Mouse (Mus musculus): ENCODE data around the gene Lca5l.

The Lca5l gene

DNA sequence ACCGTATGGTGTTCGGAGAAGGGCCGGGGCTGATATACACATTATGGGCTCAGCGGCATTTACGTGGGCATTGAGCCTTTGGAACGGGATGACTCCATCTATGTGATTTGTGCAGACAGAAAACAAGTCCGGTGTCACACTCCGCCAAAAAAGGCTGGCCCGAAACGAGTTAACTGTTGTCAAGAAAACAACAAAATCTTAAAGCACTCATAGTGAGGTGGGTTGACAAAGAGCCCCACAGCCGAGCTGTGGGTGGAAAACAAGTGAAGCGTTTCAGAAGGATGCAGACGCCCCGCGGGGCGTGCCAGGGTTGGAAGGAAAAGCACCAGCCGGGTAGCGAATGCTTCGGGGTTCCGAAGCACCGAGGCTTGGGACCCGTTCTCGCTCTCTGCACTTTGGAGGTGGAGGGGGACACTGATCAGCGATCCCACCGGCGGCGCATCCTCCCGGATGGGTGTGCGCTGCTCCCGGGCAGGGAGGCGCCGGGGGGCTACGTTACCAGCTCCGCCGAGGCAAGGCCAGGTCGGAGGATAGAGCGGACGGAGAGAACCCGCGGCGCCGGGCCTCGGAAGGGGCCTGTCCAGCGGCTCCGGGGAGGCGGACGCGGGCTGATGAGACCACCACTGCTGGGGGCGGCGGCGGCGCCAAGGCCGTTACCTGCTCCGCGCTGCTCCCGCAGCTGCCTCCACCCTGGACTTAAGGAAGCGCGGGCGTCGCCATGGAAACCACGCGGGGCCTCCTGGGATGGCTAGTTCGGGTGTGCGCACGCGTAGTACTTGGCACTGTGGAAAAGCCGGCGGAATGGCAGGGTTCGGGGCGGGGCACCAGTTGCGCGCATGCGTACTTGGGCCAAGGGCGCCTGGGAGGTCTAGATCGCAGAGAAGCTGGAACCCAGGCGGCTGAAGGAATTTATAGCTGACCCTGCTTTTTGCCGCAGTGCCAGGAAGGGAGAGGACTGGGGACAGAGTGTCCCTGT, at the start of gene Lca5l:
Gene Lca5l (minus strand): TSS at position 741 of the 976 bp plus-strand sequence.
- peak; percentile 78 to 93 for DNase-seq (ENCODE audit: low spot score in 2 of 2)

DNA sequence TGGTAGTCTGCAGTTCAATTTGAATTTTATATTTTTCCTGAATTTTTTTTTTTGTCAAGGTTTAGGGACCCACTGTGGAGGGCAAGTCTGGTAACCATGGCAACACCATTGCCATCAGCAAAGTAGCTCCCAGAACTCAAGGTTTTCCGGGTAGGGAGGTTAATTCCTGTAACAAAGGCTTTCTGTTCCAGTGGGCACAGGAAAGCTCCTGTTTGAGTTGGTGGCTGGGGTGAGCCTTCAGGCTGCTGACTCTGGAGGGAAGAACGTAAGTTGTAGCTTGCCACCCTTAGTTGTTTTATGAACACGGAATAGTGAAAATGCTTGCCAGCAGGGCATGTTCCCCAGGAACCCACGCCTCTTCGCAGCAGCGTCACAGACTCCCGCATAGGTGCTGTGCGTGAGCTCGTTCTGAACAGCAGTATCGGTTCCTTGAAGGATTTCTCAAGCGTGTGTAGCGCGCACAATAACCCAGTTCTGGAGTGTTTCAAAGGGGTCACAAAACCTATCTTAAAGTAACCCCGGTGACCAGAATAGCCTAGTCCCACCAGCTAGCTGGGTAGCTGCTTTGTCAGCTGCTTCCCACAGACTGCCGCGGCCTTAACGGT, 43.4 kb upstream of the Lca5l start, which contains the start of gene B3galt5:
Gene B3galt5 (plus strand): TSS at position 436 of the 605 bp plus-strand sequence.
- DNase-seq (ENCODE audit: low spot score in 2 of 2), result no peak

DNA sequence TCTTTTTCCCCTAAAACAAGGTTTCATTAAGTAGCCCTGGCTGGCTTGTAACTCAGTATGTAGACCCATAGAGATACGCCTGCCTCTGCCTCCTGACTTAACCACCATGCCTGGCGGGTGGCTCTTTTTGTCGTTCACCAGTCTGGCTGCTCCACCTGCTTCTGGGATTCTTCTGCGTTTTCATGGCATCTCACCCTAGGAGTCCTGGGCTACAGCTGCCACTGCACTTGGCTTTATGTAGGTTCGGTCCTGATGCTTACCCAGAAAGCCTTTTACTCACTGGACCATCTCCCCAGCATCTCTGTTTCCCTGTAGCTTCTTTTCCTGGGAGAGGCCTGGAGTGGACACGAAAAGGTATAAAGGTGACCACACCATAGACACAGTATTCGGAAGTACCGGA, 41.9 kb upstream of the Lca5l start:
- DNase-seq (ENCODE audit: low spot score in 2 of 2), result no peak

DNA sequence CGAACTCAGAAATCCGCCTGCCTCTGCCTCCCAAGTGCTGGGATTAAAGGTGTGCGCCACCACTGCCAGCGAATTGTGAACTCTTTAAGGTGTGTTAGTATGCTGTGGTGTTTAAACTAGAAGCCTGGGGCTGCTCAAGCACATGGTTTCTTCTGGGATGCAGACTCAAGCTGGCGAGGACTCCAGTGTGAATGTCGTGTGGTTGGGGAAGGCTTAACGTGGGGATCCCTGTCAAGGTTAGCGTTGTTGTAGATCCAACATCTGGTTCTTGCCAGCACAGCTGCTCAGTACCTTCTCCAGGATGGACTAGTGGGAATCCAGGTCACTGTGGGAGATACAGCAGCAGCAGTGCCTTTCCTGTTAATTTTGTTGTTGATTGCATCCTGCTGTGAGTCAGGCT, 39.9 kb upstream of the Lca5l start:
- DNase-seq (ENCODE audit: low spot score in 2 of 2), result no peak

DNA sequence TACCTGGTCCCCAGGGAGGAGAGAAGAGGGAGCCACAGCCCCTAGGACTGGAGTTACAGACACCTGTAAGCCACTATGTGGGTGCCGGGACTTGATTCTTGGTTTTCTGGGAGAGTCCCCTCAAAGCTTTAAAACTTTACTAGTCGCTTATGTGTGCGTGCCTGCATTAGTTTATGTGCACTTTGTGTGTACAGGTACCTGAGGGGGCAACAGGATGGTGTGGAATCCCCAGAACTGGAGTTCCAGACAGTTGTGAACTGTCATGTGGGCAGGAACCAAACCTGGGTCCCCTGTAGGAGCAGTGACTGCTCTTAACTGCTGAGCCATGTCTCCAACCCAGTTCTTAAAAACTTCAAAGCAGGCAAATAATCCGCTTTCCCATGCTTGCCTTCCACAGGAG, 39.2 kb upstream of the Lca5l start:
- no peak for DNase-seq (ENCODE audit: low spot score in 2 of 2)

DNA sequence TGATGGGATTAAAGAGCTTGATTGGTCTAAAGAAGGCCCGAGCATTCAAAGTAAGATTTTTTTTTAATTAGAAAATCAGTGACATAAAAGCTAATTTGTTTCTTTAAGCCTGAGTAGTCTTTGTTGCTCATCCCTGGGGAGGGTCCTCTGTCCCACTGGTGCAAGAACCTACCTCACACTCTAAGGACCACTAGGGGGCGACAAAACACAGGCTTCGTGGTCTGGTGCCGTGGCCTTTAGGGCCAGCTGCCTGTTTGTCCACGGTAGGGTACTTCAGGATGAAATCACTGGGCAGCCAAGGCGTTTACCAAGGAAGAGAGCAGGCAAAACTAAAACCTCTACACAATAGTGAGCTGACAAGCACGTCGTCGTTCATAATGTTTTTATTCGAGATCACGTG, 38.3 kb upstream of the Lca5l start:
- peak; percentile 24 to 69 for DNase-seq (ENCODE audit: low spot score in 2 of 2)

DNA sequence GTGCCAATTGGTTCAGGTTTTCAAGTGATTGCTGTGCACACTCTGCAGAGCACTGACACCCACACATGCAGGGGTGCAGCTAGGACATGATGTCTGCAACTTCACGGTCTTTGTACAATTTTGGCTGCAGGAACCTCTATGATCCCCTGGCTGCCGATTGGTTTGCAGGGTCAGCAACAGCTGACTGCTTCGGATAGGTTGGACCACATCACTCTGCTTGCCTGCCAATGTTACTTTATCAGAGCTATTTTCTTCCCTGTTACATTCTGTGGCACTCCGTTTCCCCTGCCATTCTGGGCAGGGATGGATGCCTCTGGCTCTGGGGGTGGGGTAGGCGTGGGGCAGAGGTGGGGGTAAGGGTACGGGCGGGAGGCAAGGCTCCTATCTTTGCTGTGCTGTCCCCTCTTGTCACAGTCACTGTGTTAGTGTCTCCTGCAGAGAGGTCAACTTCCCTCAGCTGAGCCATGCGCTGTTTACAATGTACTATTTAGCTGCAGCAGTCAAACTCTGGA, 37.0 kb upstream of the Lca5l start:
- DNase-seq (ENCODE audit: low spot score in 2 of 2), result no peak

DNA sequence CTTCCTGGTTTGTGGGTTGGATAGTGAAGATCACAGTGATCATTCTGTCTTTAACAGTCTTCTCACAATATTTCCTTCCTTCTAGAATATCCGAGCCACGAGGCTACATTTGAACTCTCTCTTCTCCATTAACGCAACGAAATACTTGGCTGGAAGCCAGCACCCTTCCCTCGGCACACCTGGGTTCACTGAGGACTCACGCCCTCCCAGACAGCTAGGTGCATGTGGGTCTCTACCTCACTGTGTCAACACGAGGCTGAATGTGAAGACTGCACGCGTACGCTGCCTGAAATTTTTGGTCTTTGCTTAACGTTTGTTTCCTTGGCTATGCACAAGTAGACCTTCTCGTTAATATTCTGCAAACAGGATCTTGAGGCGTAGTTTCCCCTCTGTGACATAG, 36.4 kb upstream of the Lca5l start:
- DNase-seq (ENCODE audit: low spot score in 2 of 2), result no peak

DNA sequence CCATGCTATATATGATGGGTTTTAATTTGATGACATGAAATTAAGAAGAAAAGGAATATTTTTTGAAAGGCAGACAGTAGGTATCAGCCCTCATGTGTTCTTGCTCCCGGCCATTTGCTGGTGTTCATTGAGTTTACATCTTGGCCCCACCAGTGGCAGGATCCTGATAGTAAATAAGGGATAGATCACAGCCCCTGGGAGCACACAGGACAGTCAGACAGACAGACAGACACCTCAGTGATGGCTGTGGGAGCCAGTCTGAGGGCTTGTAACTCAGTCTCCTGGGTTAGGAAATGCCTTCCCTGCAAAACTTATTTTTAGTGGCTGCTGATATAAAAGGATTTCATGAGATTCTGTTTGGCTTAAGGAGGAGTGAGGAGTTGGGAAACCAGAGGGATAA, 30.4 kb upstream of the Lca5l start:
- DNase-seq (ENCODE audit: low spot score in 2 of 2), result no peak

DNA sequence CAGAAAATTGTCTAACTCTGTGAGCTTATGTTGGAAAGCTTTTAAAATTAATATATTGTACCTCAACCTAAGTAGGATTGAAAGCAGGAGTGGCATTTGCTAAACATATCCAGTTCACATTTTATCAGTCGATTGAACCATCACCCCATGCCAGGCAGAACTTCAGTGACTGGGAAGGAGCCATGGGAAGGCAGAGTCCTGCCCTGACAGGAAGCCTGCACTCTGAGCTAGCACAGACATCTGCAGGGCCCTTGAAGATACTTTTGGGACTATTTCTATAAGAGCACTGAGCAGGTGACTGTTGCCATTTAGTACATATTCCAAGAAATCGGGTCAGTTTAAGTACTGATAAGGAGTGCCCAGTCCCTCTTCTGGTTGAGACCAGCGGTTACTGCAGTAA, 29.9 kb upstream of the Lca5l start:
- DNase-seq (ENCODE audit: low spot score in 2 of 2), result no peak

DNA sequence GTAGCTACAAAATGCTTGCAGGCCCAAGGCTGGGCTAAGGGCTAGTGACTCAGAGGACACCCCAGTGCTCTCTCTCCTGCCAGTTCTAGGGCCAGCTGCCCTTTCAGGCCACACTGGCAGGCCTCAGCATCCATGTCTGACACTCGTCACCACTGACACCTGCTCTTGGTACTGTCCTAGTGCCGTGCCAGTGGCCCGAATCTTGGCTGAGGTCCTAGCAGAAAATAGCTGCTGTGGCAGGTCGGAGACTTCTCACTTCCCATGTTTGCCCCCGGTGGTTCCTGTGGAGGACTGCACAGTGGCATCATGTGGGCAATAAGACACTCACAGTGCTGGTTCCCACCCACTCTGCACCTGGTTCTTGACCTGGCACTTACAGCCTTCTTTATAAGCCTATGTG, 29.4 kb upstream of the Lca5l start:
- no peak for DNase-seq (ENCODE audit: low spot score in 2 of 2)

DNA sequence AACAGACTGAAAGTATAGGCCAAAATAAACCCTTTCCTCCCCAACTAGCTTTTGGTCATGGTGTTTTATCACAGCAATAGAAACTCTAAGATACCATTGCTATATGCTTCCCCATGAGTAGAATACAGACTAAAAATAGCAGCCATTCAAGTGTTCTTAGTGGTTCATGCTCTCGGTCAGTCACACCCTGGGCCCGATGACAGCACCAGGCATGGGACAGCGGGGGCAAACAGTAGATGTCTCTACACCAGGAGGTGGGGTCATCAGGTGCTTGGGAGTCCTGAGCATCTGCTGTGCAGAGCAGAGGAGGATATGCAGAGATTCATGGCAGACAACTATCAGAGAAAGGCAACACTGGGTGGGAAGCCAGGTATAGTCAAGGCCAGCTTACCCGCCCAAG, 21.0 kb upstream of the Lca5l start:
- no peak for DNase-seq (ENCODE audit: low spot score in 2 of 2)

DNA sequence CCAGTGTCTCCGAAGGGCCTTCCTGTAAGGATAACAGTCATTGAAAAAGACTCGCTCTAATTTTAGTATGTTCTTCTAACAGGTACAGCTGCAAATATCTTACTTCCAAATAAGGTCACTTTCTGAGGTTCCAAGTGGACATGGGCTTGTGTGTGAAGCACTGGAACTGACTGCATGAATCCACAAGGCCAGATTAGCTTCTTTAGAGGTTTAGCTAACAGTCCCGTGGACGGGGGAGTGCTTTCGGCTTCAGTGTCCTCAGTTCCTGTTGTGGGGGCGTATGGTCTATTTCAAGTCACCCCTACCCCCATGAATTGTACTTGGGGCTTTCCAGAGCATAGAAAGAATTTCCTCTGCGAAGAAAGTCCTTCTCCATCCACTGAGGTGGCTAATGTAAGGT, 18.8 kb upstream of the Lca5l start:
- DNase-seq (ENCODE audit: low spot score in 2 of 2), result no peak

DNA sequence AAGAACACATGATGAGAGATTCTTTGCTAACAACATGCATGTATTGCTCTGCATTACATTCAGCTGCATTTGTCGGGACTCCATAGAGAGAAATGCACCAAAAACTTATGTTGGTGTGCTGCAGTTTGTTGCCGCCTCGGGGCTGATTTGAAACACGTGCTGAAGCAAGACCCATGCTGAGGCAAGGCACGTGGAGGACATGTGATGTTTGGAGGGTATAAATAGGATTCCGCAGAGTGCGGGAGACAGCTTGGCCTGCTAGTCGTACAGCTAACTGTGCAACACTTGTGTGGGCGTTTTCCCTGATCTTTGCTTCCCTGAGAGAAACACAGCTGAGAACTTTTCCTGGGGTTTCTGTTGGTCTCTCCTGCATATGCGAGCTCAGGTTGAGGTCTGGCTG, 17.7 kb upstream of the Lca5l start:
- no peak for DNase-seq (ENCODE audit: low spot score in 2 of 2)

DNA sequence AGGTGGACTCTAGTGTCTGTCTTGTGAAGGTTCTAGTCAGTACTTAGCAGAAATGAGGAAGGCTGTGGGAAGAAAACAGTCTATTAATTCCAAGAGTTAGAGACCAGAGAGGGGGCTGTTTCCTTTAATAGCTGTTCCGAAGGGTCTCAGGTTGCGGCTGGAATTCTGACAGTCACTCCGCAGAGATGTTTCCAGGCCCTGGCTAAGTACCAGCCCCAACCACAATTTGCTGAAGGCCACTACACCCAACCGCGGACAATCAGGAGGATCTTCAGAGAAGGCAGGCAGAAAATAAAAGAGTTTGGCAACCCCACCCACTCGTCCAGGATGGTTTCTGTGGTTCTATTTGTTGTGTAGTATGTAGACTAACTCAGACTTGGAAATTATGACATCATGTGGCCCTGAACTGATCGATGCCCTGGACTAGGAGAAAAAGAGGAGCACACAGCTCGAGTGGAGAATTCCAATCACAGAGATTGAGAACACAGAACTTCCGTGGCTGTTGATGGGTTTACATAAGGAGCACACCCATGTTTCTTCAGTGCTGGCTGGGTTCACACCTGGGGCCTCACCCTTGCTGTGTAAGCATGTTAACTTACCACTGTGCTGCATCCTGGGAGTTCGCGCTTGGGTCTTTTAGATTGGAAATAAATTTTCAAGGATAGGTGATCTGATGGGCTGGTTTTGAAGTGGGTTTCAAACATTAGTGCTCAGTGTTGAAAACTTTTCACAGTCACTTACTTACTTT, 9.6 kb upstream of the Lca5l start:
- no peak for DNase-seq (ENCODE audit: low spot score in 2 of 2)

DNA sequence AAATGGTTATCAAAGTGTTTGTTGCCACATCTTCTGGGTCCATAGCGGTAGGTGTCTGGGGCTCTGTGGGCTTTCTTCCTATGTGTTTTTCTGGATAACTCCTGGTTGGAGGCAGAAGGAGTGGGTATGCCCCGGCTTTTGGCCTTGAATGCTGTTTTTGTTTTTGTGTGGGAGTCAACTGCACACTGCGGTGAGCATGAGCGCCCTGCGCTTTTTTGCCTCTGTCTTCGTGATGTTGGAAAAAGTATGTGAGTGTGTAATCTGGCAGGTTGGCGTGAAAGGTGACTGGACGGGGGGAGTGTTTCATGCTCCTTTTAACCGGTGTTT, 8.6 kb upstream of the Lca5l start:
- DNase-seq (ENCODE audit: low spot score in 2 of 2), result no peak

DNA sequence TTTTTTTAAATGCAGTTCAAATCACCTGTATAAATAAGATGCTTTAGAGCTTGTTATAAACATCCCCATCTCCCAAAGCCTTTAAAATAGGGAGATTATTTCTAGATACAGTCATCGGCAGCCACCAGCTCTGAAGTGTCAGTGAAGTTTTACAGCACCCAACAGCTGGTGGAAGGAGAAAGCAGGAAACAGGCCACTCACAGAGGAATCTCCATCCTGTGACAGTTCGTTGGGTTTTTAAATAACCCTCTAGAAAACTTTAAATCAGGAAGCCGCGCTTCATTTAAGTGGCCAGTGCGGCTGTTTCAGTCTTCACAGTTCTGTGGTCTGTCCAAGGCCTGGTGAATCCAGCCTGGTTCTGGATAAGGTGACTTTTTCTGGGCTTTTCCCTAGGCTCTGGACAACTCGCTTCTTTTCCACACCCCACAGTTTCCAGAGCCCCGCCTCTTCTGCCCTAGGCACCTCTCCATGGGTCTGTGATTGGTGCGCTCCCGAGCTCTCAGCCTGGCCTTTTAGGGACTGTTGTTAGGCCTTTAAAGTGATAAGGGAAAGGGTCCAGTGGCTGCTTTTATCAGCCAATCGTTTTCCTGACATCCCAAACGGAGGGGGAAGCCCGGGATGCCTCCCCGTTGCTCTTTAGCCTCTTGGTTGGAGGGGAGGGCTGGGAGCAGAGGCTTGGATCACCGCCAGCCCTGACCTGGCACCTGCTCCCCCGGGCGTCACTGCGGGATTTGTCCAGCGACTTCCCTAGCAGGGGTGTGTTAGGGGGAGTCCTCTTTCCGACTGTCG, 8.0 kb upstream of the Lca5l start, which contains the start of gene Sh3bgr:
Gene Sh3bgr (plus strand): TSS at position 538 of the 789 bp plus-strand sequence.
- no peak for DNase-seq (ENCODE audit: low spot score in 2 of 2)

DNA sequence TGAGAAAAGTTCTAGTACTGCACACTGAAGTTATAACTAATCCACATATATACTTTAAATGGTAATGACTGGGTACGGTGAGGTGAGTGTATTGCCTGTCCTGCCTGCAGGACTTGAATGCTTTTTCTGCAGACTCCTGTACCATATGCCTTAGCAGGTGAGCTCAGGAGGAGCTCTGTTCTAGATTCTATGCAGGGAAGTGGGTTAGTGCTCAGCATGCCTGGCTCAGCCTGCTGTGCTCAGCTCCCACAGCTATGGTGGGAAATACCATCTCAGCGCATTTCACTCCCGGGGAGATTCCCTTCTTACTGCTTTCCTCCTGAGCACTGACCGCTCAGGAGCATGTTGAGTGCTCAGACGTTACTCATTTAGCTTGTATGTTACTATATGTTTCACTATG, 4.5 kb downstream of the Lca5l start:
- no peak for DNase-seq (ENCODE audit: low spot score in 2 of 2)

DNA sequence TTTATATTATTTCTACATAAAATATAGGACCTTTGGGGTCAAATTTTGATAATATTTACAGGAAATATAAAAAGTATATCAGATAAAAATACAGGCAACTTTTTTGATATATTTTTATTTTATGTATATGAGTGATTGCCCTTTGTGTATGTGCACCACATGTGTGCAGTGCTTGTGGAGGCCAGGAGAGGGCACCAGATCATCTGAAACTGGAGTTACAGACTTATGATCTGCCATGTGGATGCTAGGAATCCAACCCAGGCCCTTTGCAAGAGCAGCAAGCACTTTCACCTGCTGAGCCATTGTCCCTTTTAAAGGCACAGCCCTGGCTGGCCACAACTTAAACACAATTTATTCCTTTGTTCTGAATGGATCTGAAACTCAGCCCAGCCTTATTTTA, 12.9 kb downstream of the Lca5l start:
- DNase-seq (ENCODE audit: low spot score in 2 of 2), result no peak

DNA sequence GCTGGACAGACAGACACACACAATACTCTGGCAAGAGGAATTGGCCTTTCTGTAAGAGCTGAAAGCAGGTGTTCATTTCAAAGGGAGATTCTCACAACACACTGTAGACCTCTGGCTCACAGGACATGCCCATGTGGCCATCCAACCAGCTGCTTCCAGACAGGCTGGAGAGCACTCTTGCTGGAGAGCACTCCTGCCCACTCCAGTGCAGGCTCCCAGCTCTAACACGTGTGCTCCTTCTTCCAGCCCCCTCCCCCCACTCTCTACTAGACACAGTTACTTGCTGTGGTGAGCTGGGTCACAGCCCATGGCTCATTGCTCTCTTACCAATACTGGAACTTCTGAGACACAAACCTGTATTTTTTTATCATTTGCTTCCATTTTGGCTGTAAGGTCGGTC, 16.7 kb downstream of the Lca5l start:
- DNase-seq (ENCODE audit: low spot score in 2 of 2), result no peak

DNA sequence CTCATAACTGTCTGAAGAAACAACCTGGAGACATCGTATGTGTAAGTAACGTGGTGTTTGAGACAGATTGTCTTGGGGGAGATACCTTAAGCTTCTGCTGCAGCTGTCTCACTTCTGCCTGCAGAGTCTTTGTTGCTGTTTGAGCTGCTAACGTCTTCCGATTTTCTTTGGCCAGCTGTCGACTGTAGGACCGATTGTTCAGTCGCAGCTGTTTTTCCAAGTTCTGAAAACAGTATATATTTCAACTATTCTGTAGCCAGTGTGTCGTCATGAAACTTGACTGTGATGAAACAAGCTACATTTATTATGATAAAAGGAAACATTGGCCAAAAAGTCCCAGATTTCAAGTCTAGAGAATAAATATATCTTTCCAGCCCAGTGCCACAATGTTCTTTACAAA, 18.4 kb downstream of the Lca5l start:
- DNase-seq (ENCODE audit: low spot score in 2 of 2), result no peak

DNA sequence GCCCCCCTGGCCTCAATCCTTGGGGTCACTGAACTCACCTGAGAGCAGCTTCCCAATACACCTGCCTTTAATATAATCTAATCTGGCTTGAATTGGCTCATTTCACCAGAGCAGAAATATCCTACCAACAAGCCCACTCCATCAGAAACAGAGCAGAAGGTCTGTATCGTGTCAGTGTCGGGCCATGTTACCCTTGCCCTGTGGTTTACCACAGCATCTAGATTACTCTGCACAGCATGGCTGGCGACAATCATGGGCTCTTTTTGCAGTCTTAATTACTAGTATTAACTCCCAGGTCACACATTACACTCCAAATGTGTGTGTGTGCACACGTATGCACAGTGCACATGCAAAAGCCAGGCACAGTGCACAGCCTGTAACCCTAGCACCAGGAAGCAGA, 23.2 kb downstream of the Lca5l start:
- DNase-seq (ENCODE audit: low spot score in 2 of 2), result no peak

All from spleen, postnatal 10 days (tissue).